Mouse (Mus musculus) liver, embryonic 14.5 days (tissue): ENCODE results near the gene Colec11.

Experiments used
- CTCF ChIP-seq: IDR thresholded peaks from 2 replicates; pipeline ENCODE4 v1.5.1; 2016; ENCODE audit warnings: antibody characterized with exemption, low read depth, control low read depth
- EP300 ChIP-seq: IDR thresholded peaks from 2 replicates; pipeline ENCODE4 v1.6.1; 2016; ENCODE audit warnings: antibody characterized with exemption, low read depth

GRCm38 (mm10) chr12:28575366-28576070 is 47.7 kb downstream of the Colec11 start:
- TF ChIP-seq CTCF, result no peak
- TF ChIP-seq EP300, result no peak
